ENCODE assay signal across 8 mouse cellular contexts in the genomic region with DNA sequence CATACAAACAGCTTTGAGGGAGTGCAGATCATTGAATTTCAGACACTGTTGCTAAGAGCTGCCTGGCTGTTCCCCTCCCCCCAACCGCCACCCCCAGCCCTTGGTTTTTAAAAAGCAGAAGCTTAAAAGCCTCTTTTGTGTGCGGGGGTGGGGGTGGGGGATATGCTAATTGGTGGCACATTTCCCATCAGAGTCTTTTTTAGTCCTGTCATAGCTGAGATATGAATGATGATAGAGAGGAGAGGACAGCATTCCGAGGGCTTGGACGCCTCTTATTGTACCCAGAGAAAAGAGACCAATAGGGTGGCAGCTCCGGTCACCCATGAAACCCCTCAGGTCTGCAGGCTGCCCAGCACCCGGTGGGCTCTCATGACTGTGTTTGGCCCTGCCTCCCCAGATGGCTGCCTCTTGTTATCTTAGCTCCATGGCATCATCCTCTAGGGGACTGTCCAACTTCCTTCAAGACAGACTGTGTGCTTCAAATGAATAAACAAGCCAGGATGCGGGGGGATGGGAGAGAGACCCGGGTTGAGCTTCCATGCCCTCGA.
DNase-seq lines count a peak whose midpoint lies in the region; ATAC-seq lines count a peak whose summit lies in the region.

No protein-coding gene starts in this region.

- ATAC-seq in forebrain, embryonic 15.5 days (replicated peaks) = peak; percentile 93

- 23% methylated on average over 9 of the region's 9 CpGs for WGBS in forebrain, embryonic 15.5 days

- DNase-seq in kidney, postnatal 10 days = peak; percentile 7
- DNase-seq in kidney, adult 18-20 months = no peak
- peak; percentile 73 for DNase-seq in Muller cell, postnatal 12 days (ENCODE audit: inconsistent ontology term)
- peak; percentile 52 for DNase-seq in lung, postnatal 10 days
- DNase-seq in spleen, postnatal 36 days (ENCODE audit: low spot score in 2 of 2) = peak; percentile 25 to 28
- DNase-seq in yolk sac, embryonic 10.5 days (ENCODE audit: low spot score) = no peak
- no peak for DNase-seq in urinary bladder, adult 2 months (ENCODE audit: low spot score)

- H3K9ac ChIP-seq in forebrain, embryonic 15.5 days (replicated peaks) = no peak overlapping the region

- H3K4me3 ChIP-seq in forebrain, embryonic 15.5 days = no peak overlapping the region

- peaks cover 27% of the 10 kb centered on the region for H3K4me1 ChIP-seq in forebrain, embryonic 15.5 days

- no peaks in the 10 kb centered on the region for H3K27me3 ChIP-seq in forebrain, embryonic 15.5 days

- H3K27ac ChIP-seq in forebrain, embryonic 15.5 days (replicated peaks) = peak overlapping the region; percentile 92

- peak overlapping the region; percentile 25; the same call in 1 of the 2 replicates for H3K4me2 ChIP-seq in forebrain, embryonic 15.5 days (replicated peaks)

- no peaks in the 10 kb centered on the region for H3K36me3 ChIP-seq in forebrain, embryonic 15.5 days

- no peaks in the 10 kb centered on the region for H3K9me3 ChIP-seq in forebrain, embryonic 15.5 days

Comparison
In these comparisons a context has a peak if more than half of its experiments do, and no peak if none do; other contexts are left out.
1. DNase-seq: peak in kidney, postnatal 10 days (single experiment), Muller cell, postnatal 12 days (single experiment), lung, postnatal 10 days (single experiment) and spleen, postnatal 36 days (2 of 2); none in kidney, adult 18-20 months (single experiment), yolk sac, embryonic 10.5 days (single experiment) and urinary bladder, adult 2 months (single experiment).